Mouse (Mus musculus) spleen, postnatal 14 days (tissue): ENCODE measurements around the gene Copz2.

ENCODE experiments used
- DNase-seq, 2 experiments: peaks; one replicate each; pipeline ENCODE4 v3.0.0; 2021 to 2022; ENCODE audit warnings: low spot score in 2 of 2

Copz2 gene

DNA sequence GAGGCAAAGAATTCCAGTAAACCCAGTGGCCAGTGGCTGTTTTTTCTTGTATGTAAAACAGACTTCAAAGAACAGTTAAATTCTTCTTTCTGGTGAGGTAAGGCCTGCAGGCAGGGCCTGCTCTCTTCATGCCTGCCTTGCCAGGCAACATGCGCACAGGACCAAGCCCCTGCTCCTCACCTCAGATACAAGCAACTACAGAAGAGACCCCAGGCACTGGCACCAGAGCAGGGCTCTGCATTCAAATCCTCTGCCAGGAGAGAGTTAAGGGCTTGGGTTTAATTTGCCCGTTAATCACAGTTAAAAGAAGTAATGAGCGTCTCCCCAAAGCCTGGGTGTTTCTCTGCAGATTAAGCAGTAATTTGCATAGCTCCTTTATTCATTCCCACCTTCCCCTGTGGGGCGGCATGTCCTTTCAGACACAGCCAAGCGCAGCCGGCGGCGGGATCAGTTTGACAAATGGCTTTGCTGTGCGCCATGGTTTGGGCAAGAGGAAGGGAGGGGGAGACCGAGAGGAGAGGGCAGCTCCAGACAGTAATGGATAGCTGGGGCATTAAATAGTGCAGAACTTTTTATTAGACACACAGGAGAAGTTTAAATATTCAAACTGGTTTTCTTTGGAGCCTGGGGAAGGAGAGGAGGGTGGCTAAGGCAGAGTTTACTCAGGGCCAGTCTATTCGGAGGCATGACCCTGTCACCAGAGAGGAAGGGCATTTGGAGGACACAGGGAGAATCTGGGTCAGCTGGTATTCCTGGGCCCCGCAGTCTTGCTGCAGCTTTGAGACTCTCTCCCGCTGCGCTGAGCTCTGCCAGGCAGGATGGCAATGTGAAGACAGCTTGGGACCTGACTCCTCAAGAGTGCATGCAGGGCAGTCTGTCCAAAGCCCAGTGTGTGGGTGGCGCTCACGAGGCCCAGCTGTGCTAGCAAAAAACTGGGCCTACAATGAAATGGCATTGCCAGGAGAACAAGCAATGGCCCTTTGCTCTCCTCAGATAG lies 53.3 kb downstream of the Copz2 start:
- DNase-seq, result no peak

DNA sequence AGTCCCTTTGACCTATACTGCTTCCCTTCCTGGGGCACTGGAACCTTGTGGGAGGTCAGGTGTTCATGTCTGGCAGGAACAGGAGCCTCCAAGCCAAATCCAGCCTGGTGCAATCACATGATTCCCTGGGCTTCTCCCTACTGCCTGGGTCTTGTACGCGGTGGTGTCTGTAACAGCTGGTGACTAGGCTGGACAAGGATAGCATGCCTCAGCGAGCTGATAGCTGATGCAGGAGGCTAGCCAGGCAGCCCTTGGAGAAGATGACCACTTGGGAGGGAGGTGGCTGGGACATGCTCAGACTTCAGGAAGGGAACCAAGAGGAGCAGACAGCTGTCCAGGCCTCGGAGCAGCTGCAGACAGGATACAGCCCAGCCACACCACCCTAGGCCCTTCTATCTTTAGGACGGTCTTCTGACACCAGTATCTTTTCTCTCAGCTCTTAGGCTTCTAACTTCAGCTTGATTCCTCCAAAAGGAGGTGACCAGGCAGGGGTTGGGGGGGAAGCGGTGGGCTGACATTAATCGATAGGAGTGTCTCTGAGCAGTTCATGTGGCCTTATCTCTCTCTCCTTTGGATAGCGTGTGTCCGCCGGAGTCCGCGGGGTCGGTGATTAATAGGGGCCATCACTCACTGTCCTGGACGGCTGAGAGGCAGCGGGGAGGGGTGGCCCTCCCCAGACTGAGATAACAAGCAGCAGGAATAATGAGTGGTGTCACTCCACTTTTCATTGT lies 56.9 kb downstream of the Copz2 start:
- DNase-seq, result no peak

DNA sequence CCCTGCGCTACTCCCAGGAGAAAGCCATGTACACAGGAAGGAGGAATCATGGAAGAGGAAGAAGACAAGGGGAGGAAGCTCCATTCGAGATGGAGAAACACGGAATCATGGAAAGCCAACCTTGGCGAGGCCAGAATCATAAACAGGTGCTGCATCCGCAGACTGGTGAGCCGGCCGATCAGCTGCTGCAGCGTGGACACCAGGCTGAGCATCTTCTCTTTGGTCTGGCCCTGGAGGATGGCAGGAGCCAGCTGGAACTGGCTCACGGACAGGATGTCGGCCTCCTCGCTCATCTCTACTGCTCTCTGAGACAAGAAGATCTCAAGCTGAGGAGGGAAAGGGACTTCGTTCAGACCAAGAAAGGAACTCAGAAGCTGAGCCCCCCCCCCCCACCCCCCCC lies 58.9 kb downstream of the Copz2 start:
- DNase-seq, result no peak

DNA sequence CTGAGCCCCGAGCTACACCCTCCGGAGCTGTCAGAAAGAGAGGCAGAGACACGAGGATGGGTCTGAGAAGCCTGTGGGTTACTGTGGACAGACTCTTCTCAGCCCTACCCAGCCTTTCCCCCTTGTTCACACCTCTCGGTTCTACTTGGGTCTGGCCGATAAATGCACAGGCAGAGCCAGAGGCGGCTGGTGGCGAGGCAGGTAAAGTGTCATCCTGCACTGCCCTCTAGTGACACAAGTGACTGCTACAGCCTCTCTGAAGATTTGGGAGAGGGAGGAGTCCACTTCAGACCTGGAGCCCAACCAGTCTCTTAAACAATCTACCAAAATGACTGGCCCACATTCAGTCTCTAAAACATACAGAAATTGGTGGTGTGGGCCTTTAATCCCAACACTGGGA lies 60.3 kb downstream of the Copz2 start:
- peak in 1 of 2 experiments; percentile 62 for DNase-seq
